Mouse (Mus musculus) forebrain, embryonic 14.5 days (tissue): ENCODE results near the gene Slc2a13. TPM values are rescaled to one million over a fixed set of nuclear protein-coding genes. Genes with fewer than 3 reads are reported as not detected.

Source experiments
- ATAC-seq: fragments of 200-750 bp; cut with Nextera tagmentation; 2 replicates; pipeline ENCODE4 v1.8.0; 2017; ENCODE audit warnings: mild to moderate bottlenecking, moderate library complexity
- DNase-seq: peaks from one replicate; pipeline ENCODE4 v3.0.0-alpha.2; 2015; ENCODE audit warnings: low spot score
- H3K27ac ChIP-seq: fragments of 300-500 bp; sonication (generic); 2 replicates; pipeline ENCODE4 v1.5.1; 2014; ENCODE audit warnings: low read depth, mild to moderate bottlenecking, control low read depth, low read length, moderate library complexity
- H3K27me3 ChIP-seq: fragments of 300-500 bp; sonication (generic); replicated peaks from 2 replicates; pipeline ENCODE4 v1.6.1; 2014; ENCODE audit warnings: low read length, control low read depth, mixed read lengths; ENCODE audit not compliant: control insufficient read depth, insufficient read depth
- H3K36me3 ChIP-seq: fragments of 300-500 bp; sonication (generic); 2 replicates; pipeline ENCODE4 v1.6.1; 2014; ENCODE audit warnings: low read length, control low read depth; ENCODE audit not compliant: control insufficient read depth, insufficient read depth
- H3K4me1 ChIP-seq: fragments of 300-500 bp; sonication (generic); 2 replicates; pipeline ENCODE4 v1.6.1; 2014; ENCODE audit warnings: antibody characterized with exemption, low read length, control low read depth; ENCODE audit not compliant: control insufficient read depth, insufficient read depth
- H3K4me2 ChIP-seq: fragments of 300-500 bp; sonication (generic); 2 replicates; pipeline ENCODE4 v1.6.1; 2014; ENCODE audit warnings: mild to moderate bottlenecking, control low read depth, low read length
- H3K4me3 ChIP-seq: fragments of 300-500 bp; sonication (generic); 2 replicates; pipeline ENCODE4 v1.5.1; 2014; ENCODE audit warnings: low read depth, low read length, control low read depth
- H3K9ac ChIP-seq: fragments of 300-500 bp; sonication (generic); 2 replicates; pipeline ENCODE4 v1.6.1; 2014; ENCODE audit warnings: mild to moderate bottlenecking, low read length, control low read depth, moderate library complexity
- H3K9me3 ChIP-seq: fragments of 300-500 bp; sonication (generic); replicated peaks from 2 replicates; pipeline ENCODE4 v1.6.1; 2016; ENCODE audit warnings: low read length, control low read depth, mixed read lengths; ENCODE audit not compliant: control insufficient read depth
- WGBS: fragments of 180-500 bp; shearing (Covaris S2); extraction: QIAGEN DNeasy Blood & Tissue Kit; methylation state at CpG from one replicate; pipeline ENCODE4 v1.1.7; 2014; 5-methylcytosine and 5-hydroxymethylcytosine counted together
- polyA plus RNA-seq: library from polyadenylated mRNA; unstranded; fragments of >200 nt; fragmentation: Nextera tagmentation; extraction: Ambion mirVana; gene quantifications from 2 replicates; pipeline ENCODE4 v1.2.1, GENCODE M21; 2014

Slc2a13 gene
- polyA plus RNA-seq, 1 experiment from 2014 or later: 3.3 TPM

DNA sequence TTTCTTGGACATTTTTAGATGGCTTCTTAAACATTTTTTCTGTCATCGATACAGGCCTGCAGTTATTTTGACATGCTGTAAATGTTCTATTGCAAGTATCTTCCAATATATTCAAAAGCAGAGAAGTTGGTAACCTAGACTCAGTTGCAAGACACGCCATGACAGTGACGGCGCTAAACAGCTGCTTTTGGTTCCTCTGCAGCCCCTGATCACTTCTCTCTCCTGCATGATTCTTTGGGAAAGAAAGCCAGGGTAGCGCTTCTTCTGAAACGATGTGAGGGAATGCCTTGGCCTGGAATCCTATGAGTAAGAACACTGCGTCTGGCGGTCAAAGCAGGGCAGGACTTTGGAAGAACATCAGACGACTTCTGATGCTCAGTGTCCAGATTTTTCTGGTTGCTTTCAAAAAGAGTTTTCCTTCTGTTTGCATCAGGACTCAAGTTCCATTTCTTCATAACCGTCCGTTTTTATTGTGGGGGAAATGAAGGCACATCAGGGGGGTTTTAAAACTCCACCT is 273.7 kb downstream of the Slc2a13 start:
- WGBS: 86% methylated on average over 11 of the region's 11 CpGs
- peaks cover 6% of the 10 kb centered on the region; the same call in 1 of the 2 replicates for H3K4me1 ChIP-seq
- DNase-seq (no peak), ATAC-seq (no peak)
- H3K9ac ChIP-seq: no peak overlapping the region
- H3K4me3 ChIP-seq: no peak overlapping the region
- no peaks in the 10 kb centered on the region for H3K9me3 ChIP-seq
- no peaks in the 10 kb centered on the region for H3K27me3 ChIP-seq
- H3K4me2 ChIP-seq: no peak overlapping the region
- no peak overlapping the region for H3K27ac ChIP-seq
- H3K36me3 ChIP-seq: no peaks in the 10 kb centered on the region

DNA sequence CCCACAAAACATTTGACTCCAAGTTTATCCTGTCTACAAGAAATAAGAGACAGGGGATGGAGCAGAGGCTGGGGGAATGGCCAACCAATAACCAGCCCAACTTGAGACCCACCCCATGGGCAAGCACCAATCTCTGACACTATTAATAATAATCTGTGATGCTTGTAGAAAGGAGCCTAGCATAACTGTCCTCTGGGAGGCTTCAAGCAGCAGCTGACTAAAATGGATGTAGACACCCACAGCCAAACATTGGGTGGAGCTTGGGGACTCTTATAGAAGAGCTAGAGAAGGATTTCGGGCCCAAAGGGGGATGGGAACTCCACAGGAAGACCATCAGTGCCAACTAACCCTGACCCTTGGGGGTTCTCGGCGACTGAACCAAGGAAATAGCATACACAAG is 289.6 kb downstream of the Slc2a13 start:
- H3K36me3 ChIP-seq: no peaks in the 10 kb centered on the region
- H3K4me2 ChIP-seq: no peak overlapping the region
- no peak overlapping the region for H3K4me3 ChIP-seq
- ATAC-seq (no peak), DNase-seq (no peak)
- no peaks in the 10 kb centered on the region for H3K27me3 ChIP-seq
- H3K27ac ChIP-seq: no peak overlapping the region
- no peaks in the 10 kb centered on the region for H3K4me1 ChIP-seq
- no peak overlapping the region for H3K9ac ChIP-seq
- WGBS: 83% methylated on average over 3 of the region's 3 CpGs
- H3K9me3 ChIP-seq: no peaks in the 10 kb centered on the region

DNA sequence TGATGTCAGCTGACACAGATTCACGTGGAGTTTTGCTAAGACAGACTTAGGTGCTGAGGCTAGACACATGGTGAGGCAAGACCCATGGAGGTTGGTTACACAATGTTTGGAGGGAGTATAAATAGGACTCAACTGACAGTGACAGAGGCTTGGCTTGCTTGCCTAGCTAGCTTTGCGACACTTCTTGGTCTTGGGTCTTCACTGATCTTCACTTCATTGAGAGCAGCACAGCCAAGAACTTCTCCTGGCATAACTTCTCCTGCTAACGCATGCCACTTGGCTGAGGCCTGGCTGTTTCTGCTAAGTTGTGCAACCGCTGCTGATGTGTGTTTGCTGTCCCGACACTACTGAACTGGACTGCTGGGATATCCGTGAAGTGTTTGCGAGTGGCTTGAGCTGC is 290.2 kb downstream of the Slc2a13 start:
- Histone ChIP-seq H3K27ac (no peak overlapping the region), H3K9me3 (no peaks in the 10 kb centered on the region), H3K36me3 (no peaks in the 10 kb centered on the region), H3K9ac (no peak overlapping the region), H3K4me3 (no peak overlapping the region), H3K4me1 (no peaks in the 10 kb centered on the region), H3K27me3 (no peaks in the 10 kb centered on the region), H3K4me2 (no peak overlapping the region)
- WGBS: 94% methylated on average over 7 of the region's 7 CpGs
- DNase-seq (no peak), ATAC-seq (no peak)

DNA sequence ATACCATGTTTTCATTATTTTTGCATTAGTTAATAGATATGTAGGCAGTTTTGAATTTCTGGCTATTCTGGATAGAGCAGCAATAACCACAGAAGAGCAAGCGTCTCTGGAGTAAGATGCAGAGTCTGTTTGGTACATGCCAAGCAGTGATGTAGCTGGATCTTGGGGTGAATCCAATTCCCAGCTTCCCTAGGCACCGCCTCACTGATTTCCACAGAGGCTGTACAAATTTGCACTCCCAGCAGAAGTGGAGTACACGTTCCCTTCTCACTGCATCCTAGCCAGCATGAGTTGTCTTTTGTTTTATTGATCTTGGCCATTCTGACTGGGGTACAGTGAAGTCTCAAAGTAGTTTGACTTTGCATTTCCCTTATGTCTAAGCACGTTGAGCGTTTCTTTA is 291.5 kb downstream of the Slc2a13 start:
- Histone ChIP-seq H3K9me3 (no peaks in the 10 kb centered on the region), H3K4me2 (no peak overlapping the region), H3K27me3 (no peaks in the 10 kb centered on the region), H3K4me3 (no peak overlapping the region), H3K4me1 (no peaks in the 10 kb centered on the region), H3K27ac (no peak overlapping the region), H3K36me3 (no peaks in the 10 kb centered on the region), H3K9ac (no peak overlapping the region)
- 82% methylated on average over 5 of the region's 5 CpGs for WGBS
- no peak for ATAC-seq
- peak; percentile 16 for DNase-seq

DNA sequence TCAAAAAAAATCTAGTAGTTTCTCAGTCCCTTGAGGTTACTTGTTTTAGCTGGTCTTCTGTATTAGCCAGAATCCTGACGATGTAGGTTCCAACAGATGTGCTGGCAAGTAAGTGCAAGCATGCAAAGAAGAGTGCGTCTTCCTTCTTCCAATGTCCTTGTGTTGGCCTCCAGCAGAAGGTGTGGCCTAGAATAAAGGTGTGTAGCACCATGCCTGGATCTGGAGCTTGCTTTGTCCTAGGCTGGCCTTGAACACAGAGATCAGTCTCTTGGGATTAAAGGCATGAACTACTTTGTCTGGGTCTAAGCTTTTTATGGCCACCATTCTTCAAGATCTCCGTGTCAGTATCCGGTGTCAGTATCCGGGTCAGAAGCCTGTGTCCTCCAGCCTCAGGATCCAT is 293.5 kb downstream of the Slc2a13 start:
- 94% methylated on average over 5 of the region's 5 CpGs for WGBS
- no peak for DNase-seq

DNA sequence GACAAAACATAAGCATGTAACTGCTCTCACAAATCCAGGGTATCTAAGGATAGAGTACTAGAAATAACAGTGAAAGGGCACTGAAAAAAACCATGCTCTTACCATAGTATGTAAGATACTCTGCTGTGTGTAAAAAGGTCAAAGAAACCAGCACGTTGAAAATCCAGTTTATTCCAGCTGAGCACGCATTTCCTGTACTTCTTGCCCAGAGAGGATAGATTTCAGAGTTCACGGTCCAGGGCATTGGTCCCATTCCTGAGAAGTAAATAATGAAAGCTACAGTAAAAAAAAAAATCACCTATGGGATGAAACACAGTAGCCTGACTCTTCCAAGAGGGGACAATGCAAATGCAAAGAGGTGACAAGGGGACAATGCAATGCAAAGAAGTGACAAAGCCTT is 297.1 kb downstream of the Slc2a13 start:
- H3K27ac ChIP-seq: no peak overlapping the region
- H3K4me2 ChIP-seq: no peak overlapping the region
- DNase-seq (no peak), ATAC-seq (no peak)
- H3K9ac ChIP-seq: no peak overlapping the region
- 69% methylated on average over 3 of the region's 3 CpGs for WGBS
- no peak overlapping the region for H3K4me3 ChIP-seq
- no peaks in the 10 kb centered on the region for H3K36me3 ChIP-seq
- H3K9me3 ChIP-seq: no peaks in the 10 kb centered on the region
- no peaks in the 10 kb centered on the region for H3K27me3 ChIP-seq
- H3K4me1 ChIP-seq: no peaks in the 10 kb centered on the region

More for the DNA sequence above, 293.5 kb downstream of the Slc2a13 start:
- no peak for ATAC-seq
- Histone ChIP-seq H3K4me2 (no peak overlapping the region), H3K9ac (no peak overlapping the region), H3K9me3 (no peaks in the 10 kb centered on the region), H3K36me3 (no peaks in the 10 kb centered on the region), H3K27ac (no peak overlapping the region), H3K27me3 (no peaks in the 10 kb centered on the region), H3K4me3 (no peak overlapping the region), H3K4me1 (no peaks in the 10 kb centered on the region)

DNA sequence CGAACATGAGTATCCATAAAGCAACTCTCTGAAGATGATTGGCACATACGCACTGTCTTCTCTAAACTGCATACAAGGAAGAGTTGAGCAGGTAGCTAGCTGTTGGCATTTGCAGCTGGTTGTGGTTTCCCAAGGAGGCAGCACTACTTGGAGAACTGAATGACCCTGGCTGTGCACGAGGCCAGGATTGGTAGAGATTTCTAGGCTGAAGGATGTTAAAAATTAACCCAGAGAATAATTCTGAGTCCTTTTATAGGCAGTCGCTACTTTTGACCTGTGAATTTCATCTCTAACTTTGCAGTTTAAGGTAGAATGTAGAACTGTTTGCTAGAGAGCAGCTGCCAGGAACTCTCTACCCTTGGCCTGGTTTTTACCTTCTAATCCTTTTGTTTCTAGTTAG is 304.5 kb downstream of the Slc2a13 start:
- Histone ChIP-seq H3K36me3 (no peaks in the 10 kb centered on the region), H3K27ac (no peak overlapping the region), H3K27me3 (no peaks in the 10 kb centered on the region), H3K9ac (no peak overlapping the region), H3K9me3 (no peaks in the 10 kb centered on the region), H3K4me2 (no peak overlapping the region), H3K4me3 (no peak overlapping the region), H3K4me1 (no peaks in the 10 kb centered on the region)
- ATAC-seq (no peak), DNase-seq (no peak)
- 93% methylated on average over 4 of the region's 4 CpGs for WGBS

DNA sequence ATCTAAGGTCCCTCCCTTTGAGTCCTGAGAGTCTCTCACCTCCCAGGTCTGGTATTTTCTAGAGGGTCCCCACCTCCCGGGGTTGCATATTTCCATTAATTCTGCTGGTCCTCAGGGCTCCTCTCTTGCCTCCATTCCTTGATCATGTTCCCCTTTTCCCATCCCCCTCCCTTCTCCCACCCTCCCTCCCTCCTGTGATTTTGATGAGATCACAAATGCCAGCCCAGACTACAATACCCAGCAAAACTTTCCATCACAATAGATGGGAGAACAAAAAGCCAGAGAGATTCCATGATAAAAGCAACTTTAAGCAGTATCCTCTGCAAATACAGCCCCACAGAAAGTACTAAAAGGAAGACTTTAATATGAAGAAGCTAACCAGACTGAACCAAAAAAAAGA is 309.1 kb downstream of the Slc2a13 start:
- DNase-seq: no peak
- Histone ChIP-seq H3K27me3 (no peaks in the 10 kb centered on the region), H3K4me2 (no peak overlapping the region), H3K9me3 (no peaks in the 10 kb centered on the region), H3K27ac (no peak overlapping the region), H3K36me3 (no peaks in the 10 kb centered on the region), H3K4me3 (no peak overlapping the region), H3K9ac (no peak overlapping the region), H3K4me1 (no peaks in the 10 kb centered on the region)
- ATAC-seq: no peak
- WGBS: 84% methylated on average over 1 of the region's 1 CpGs

DNA sequence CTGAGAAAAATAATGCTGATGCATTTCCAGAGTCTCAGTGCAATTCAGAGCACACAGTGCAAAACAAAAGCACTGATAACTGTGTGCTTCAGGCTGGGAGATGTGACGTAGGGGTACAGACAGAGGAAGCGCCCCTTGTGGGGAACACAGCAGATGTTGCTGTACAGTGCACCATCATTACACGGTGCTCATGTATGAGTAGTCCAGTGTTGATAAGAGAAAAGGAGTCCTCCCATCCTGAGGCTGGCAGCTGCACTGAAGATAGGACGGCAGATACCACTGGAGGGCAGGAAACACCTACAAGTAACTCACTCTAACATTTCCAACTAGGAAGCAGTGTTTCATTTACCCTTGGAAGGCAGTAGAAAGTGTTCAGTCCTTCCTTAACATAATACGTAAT is 312.5 kb downstream of the Slc2a13 start:
- WGBS: 69% methylated on average over 5 of the region's 5 CpGs
- Histone ChIP-seq H3K36me3 (no peaks in the 10 kb centered on the region), H3K9me3 (no peaks in the 10 kb centered on the region), H3K4me1 (no peaks in the 10 kb centered on the region), H3K27ac (no peak overlapping the region), H3K9ac (no peak overlapping the region), H3K27me3 (no peaks in the 10 kb centered on the region), H3K4me2 (no peak overlapping the region), H3K4me3 (no peak overlapping the region)
- no peak for ATAC-seq
- peak; percentile 11 for DNase-seq
